Mouse (Mus musculus) embryonic stem cell, embryonic (primary cell): ENCODE measurements at regions not wholly inside any gene's neighbourhood (a gene's known extent, or its start where the extent isn't known, plus 50 kb on each side); places are given as distances from the start of the nearest gene placed in this dataset.

Experiments
- CTCF ChIA-PET, 4 experiments: fragments of 300-600 bp in 2 of 4; fragments of 350-600 bp in 2 of 4; sonication (Branson Sonifier 250); formaldehyde crosslinking; loops; one replicate each; lab custom pipeline; 2022; ENCODE audit warnings: inconsistent platforms in 2 of 4; lab: Charles Lee
- POLR2A ChIA-PET, 4 experiments: fragments of 300-600 bp in 2 of 4; fragments of 350-600 bp in 2 of 4; sonication (Branson Sonifier 250); formaldehyde crosslinking; loops; one replicate each; lab custom pipeline; 2022; ENCODE audit warnings: antibody characterized with exemption in 4 of 4, inconsistent platforms in 1 of 4; lab: Charles Lee

DNA sequence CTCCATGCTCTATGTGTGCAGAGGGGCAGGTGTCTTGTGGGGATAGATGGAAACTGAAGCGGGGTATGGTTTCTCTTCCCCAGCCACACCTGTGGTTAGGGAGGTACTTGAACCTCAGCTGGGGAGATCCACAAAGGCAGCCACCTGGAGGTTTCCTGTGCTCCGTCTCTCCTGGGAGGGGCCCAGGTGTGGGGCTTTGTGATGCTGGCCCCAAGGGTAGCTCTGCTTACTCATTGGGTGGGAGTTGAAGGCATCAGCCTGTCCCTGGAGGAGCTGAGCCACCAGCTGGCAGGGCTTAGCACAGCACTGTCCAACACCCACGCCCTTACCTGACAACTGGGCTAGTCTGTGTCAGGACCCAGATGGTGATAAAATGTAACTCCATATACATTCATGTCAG, 81.4 kb downstream of the Lhx2 start:
- ChIA-PET CTCF (interaction anchor here in 2 of 4 experiments (1.2 to 3.9 kb wide), 4 partner anchors 9 to 171 kb away, joined by 3 to 14 read pairs (median 8); no protein-coding TSS in a partner anchor), POLR2A (interaction anchor here in 2 of 4 experiments (0.6 to 1.4 kb wide), 3 partner anchors 92 to 573 kb away, joined by 3 read pairs; no protein-coding TSS in a partner anchor)

DNA sequence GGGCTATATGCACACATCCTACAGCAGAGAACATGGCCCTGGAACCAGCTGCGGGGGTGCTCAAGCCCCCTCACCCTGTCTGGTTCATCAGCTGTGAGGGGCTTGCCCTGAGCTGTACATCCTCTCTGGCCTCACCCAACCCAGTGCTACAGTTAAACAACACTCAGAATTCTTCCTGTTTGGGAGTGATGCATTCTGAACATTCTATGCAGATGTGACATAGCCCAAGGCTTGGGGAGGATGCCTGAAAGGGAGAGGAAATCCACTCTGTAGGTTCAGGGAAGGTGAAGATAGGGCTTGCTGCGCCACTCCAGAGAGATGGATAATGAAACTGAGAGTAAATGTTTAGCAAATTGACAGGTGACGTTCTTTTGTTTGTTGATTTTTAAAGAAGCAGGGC, 83.3 kb downstream of the Lhx2 start:
- ChIA-PET POLR2A (no interaction called here), CTCF (no interaction called here)

DNA sequence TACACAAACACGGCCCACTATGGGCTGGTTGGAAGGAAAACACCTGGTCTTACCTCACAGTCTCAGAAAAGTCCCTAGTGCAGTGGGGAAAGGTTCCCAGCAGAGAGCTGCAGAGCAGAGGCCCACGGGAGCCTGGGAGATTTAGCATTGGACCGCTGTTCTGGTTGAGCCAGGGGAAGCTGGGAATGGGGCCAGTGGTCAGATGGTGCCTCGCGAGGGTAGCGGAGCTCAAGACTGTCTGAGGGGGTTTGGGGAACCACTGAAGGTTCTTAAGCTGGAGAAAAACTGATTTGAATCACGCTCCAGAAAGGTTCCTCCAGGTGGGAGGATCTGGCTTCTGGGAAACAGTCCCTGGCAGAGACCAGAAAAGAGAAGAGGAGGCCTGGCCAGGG, 84.8 kb downstream of the Lhx2 start:
- ChIA-PET POLR2A (interaction anchor here (0.6 to 1.7 kb wide), 13 partner anchors 10 to 502 kb away, joined by 3 to 5 read pairs (median 3); no protein-coding TSS in a partner anchor), CTCF (interaction anchor here in 2 of 4 experiments (0.6 to 1.3 kb wide), 10 partner anchors 10 to 608 kb away, joined by 3 to 6 read pairs (median 3); no protein-coding TSS in a partner anchor)

DNA sequence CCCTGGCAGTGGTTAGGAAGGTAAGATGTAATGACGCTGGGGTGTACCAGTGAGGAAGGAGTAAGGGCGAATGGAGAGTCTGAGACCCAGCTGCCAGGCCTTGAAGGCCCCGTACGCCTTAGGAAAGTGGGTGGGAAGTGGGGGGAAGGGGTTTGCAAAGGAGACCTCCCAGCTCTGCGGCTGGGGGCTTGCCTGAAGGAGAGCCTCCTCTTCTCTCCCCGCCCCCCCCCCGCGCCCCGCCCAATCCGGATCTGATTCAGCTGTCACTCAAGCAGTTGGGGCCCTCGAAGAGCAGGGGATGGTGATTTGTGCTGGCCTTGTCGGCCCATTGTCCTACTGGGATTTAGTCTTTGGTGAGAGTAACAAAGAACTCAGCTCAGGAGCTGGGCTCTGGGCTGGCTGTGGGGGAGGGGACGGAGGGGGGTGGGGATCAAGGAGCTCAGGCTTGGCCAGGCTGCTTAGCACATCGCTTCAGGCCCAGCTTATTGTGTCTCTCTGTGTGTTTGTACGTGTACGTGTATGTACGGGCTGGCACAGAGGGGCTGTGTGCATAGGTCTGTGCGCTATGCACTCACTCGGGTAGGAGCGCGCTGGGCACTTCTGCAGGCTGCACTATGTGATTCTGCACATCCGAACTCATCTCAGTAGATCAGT, 85.3 kb downstream of the Lhx2 start:
- POLR2A ChIA-PET: interaction anchor here (0.6 to 1.7 kb wide), 15 partner anchors 11 to 516 kb away, joined by 3 to 5 read pairs (median 3); no protein-coding TSS in a partner anchor
- CTCF ChIA-PET: interaction anchor here in 3 of 4 experiments (0.6 to 1.3 kb wide), 12 partner anchors 9 to 608 kb away, joined by 3 to 6 read pairs (median 3); no protein-coding TSS in a partner anchor

DNA sequence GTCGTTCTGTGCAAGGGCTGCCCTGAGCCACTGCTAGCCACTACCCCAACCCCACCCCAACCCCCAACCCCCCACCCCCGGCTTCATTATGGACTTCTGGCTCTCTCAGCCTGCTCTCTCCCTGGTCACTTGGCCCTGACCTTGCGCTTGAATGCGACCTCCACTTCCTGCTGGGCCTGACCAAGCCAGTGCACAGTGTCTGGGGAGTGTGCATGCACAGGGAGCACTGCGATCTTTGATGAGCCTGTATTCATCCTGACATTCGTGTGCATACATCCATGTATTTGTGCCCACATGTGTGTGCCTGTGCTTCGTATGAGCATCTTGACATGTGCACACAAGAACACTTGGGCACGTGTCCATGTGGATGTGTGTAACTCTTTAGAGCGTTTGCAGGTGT, 85.9 kb downstream of the Lhx2 start:
- CTCF ChIA-PET: interaction anchor here in 3 of 4 experiments (0.6 to 1.3 kb wide), 8 partner anchors 49 to 273 kb away, joined by 3 to 6 read pairs (median 3); no protein-coding TSS in a partner anchor
- POLR2A ChIA-PET: interaction anchor here in 2 of 4 experiments (0.6 to 1.7 kb wide), 5 partner anchors 11 to 515 kb away, joined by 3 to 5 read pairs (median 4); no protein-coding TSS in a partner anchor

DNA sequence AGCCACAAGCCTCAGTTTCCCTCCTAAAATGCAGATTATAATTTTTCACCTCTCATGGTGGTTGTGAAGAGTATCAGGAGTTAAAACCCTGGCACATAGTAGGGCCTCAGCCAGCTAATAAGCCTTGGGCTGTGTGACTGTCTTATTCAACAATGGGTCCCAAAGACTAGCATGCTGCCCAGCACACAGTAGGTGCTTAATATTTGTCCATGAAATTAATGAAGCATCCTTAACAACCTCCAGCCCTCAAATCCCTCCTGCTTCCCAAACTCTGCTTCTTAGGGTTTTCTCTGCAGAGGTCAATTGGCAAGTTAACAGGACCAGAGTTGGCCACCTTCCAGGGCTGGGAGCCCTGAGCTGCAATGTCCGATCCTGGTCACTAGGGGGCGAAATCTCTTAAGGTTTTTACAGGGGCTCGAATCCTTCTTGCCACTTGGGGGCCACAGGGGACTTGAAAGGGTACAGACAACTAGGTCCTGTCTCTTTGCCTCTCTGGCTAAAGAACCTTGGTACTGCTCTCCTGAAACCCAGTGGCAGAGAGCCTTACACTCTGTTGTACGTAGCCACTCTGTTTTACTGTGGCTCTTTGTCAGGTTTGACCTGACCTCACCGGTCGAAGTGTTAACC, 81.6 kb upstream of the Nek6 start:
- ChIA-PET CTCF (interaction anchor here (0.5 to 3.5 kb wide), 48 partner anchors 10 to 736 kb away, joined by 3 to 31 read pairs (median 4); no protein-coding TSS in a partner anchor), POLR2A (interaction anchor here in 3 of 4 experiments (0.7 to 2.6 kb wide), 10 partner anchors 8 to 177 kb away, joined by 3 to 11 read pairs (median 4); no protein-coding TSS in a partner anchor)

DNA sequence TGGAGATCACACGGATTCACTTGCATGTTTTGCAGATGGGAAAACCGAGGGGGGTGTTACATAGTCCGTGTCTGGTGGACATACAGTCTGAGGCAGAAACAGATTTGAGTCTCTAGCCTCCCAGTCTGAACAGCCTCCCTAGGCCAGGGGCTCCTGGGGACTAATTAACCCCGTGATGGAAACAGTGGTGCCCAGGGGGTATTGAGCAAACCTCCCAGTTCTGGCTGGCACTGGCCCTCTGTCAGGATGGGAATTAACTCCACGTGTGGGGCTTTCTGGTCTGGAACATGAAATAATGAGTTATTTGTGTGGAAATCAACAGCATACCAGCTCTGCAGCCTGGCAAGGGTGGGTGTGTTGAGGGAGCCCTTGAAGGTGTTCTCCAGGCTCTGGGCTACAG, 79.9 kb upstream of the Nek6 start:
- CTCF ChIA-PET: interaction anchor here in 3 of 4 experiments (0.6 to 3.5 kb wide), 6 partner anchors 160 to 593 kb away, joined by 3 to 30 read pairs (median 6); no protein-coding TSS in a partner anchor
- POLR2A ChIA-PET: interaction anchor here in 1 of 4 experiments (0.6 kb wide), 1 partner anchor 35 kb away, joined by 3 read pairs; no protein-coding TSS in a partner anchor

DNA sequence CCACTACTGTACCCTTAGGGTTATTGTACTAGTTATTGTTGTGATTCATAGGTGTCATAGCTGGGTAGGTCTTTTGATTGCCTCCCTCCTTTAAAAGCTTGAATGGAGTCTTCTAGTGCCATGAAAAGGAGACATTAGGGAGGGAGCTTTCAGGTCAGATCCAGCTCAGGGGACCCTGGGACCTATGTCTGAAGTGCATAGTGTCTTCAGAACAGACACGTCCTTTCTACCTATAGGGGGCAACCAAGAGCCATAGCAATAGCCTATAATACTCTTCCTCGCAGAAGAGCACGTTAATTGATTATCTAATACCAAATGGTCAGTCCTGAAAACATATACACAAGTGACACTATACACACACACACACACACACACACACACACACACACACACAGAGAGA, 77.7 kb upstream of the Nek6 start:
- ChIA-PET CTCF (interaction anchor here (0.6 to 2.7 kb wide), 28 partner anchors 9 to 864 kb away, joined by 3 to 14 read pairs (median 3); no protein-coding TSS in a partner anchor), POLR2A (interaction anchor here in 2 of 4 experiments (0.7 to 1.6 kb wide), 5 partner anchors 70 to 157 kb away, joined by 3 to 5 read pairs (median 3); no protein-coding TSS in a partner anchor)

DNA sequence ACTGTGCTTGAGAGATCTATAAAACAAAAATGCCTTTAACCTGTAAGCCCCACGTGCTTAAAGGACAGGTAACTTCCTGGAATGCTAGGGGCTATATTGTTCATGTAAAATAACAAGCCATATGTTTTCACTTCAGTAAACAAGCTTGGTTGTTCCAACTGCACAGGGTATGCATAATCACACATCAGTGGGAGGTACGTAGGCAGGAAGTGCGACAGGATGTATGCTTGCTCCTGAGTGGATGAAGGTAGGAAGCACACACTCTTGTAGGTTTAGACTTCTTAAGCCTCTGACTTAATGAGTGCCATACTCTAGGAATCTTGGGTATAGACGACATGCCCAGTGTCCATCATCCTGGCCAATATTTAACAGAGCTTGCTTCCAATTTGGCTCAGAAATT, 74.7 kb upstream of the Nek6 start:
- ChIA-PET POLR2A (no interaction called here), CTCF (no interaction called here)

DNA sequence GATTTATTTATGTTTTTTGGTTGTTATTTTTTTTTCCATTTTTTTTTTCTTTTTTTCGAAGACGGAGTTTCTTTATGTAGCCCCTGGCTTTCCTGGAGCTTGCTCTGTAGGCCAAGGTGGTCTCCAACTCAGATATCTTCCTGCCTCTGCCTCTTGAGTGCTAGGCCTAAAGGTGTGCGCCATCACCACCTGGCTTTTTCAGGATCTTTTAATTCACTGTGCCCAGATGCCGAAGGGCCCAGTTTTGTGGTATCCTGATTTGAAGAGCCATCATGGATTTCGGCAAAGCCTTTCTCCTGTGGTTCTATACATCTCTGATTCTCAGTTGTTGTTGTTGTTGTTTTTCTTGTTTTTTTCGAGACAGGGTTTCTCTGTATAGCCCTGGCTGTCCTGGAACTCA, 72.3 kb upstream of the Nek6 start:
- POLR2A ChIA-PET: interaction anchor here in 1 of 4 experiments (1.1 to 1.3 kb wide), 2 partner anchors 9 kb away, joined by 3 read pairs; no protein-coding TSS in a partner anchor
- CTCF ChIA-PET: no interaction called here

DNA sequence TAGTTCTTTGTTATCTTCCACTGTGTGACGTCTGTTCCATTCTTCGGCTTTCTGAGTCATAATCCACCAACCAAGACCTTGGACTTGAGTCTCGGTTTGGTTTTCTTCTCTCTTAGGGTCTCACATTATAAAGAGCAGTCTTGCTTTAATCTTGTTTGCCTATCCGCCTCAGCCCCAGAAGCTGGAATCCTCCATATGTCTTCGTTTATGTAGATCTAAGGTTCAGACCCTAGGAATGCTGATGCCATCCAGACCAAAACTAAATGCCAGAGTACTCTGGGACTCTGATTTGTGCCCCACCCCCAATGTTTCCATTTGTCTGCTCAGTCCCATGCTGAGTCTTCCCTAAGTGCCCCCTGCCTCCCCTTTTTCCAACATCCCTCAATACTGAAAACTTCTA, 71.5 kb upstream of the Nek6 start:
- POLR2A ChIA-PET: interaction anchor here in 1 of 4 experiments (1.1 to 1.3 kb wide), 2 partner anchors 8 to 10 kb away, joined by 3 read pairs; no protein-coding TSS in a partner anchor
- CTCF ChIA-PET: interaction anchor here in 1 of 4 experiments (1.5 kb wide), 1 partner anchor 9 kb away, joined by 3 read pairs; no protein-coding TSS in a partner anchor

DNA sequence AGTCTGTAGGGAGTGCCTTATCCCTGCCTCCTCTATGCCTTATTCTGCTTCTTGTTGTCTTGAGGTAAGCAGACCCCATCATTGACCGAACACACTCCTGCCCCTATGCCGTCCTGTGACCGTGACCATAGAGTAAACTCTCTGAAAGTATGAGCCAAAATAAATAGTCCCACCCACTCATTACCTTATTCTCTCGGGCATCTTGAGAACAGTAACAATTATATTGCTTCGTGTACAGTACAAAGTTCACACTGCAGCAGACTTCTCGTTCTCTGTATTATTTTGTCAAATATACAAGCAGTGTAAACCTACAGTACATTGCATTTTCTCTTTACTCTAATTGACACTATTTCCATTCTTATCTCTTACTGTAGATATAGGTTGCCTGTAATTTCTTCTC, 62.4 kb upstream of the Nek6 start:
- CTCF ChIA-PET: no interaction called here
- POLR2A ChIA-PET: no interaction called here

DNA sequence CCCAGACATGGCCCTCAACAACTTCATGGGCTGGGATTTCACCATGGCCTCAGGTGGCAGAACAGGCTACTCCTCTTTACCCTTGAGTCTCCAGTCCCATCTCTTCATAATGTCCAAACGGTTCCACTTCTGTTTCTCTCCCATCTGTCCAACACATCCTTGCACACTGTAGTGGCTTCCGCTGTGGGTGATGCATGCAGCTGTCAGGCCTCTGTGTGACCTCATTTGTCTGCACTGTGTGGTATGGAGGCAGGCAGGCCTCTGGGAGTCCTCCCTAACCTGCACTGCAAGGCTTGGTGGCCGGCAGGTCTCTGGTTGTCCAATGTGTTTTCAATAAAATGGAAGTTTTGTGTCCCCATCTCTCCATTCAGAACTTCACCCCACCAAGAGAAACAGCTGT, 54.9 kb upstream of the Nek6 start:
- ChIA-PET CTCF (no interaction called here), POLR2A (interaction anchor here in 1 of 4 experiments (0.6 kb wide), 1 partner anchor 150 kb away, joined by 3 read pairs; no protein-coding TSS in a partner anchor)

DNA sequence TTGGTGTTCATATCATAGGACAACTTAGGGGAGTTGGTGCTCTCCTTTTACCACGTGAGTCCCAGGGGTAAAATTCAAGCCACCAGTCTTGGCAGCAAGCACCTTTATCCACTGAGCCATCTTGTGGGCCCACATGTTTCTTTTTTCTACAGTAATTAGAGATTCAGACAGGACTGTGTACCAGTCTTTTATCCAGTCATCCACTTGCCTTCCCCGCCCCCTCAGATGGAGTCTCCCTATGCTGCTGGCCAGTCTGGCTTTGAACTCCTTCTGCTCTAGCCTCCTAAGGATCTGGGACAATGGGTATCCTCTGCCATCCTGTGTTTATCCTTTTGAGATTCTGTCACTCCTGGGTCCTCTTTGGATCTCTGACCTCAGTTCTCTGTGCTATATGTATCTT, 51.1 kb upstream of the Nek6 start:
- CTCF ChIA-PET: no interaction called here
- POLR2A ChIA-PET: no interaction called here

DNA sequence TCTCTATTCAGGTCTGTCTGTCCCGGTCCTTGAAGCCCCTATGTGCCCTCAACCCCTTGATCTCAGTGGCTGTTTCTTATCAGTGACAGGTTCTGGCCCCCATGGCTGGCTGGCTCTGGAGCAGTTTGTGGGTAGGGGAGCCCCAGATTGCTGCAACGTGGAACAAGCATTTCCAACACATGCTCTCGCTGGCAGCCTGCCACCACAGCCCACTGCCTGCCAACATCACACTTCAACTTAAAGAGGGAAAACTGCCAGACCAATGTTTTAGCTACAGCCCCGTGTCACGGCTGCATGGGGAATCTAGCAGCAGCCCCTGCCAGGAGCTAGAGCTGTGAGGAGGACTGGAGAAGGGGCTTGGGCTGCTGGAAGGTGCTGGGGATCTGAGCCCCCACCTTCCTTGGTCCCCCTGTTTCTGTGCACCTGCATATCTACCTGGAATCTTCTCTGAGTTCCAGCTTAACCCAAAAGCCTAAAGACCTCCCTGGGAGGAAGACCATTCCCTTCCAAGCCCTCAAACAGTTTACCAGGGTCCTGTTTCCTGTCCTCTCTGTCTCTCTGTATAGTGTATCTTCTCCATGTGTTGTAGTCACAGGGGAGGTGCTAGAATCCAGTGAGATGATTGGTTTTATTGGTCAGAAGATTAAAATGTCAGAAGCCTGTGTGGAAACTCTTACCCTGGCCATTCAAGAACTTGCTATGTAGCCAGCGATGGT, 50.5 kb upstream of the Nek6 start:
- ChIA-PET CTCF (no interaction called here), POLR2A (no interaction called here)
